Mouse (Mus musculus) ovary, postnatal 36 days (tissue): ENCODE measurements around the gene Ankrd33.
"Not testable (repeated sequence)": the region's sequence is repeated elsewhere in the genome, so short reads cannot be mapped to it uniquely, and the experiment has no call there.

ENCODE experiments used
- DNase-seq: peaks from one replicate; pipeline ENCODE4 v3.0.0; 2022; ENCODE audit warnings: low spot score, mixed read lengths

The Ankrd33 gene

GRCm38 (mm10) chr15:101086451-101086850 is 29.1 kb upstream of the Ankrd33 start:
- DNase-seq: no peak

DNA sequence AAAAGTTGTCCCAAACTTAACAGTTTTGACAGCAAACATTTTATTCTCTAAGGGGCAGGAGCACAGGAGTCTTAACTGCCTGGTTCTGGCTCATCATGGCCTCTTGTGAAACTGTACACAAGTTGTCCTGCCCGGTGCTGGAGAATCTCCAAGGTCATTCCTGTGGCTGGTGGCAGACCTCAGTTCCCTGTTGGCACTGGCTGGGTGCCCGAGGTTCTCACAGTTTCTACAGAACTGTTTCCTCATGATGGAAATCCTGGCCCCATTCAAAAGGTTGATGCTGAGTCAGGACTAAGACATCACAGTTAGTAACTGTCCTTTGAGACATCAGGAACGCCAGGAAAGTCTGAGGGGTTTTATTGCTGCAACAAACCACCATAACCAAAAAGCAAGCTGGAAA is 28.6 kb upstream of the Ankrd33 start:
- DNase-seq: peak; percentile 62

DNA sequence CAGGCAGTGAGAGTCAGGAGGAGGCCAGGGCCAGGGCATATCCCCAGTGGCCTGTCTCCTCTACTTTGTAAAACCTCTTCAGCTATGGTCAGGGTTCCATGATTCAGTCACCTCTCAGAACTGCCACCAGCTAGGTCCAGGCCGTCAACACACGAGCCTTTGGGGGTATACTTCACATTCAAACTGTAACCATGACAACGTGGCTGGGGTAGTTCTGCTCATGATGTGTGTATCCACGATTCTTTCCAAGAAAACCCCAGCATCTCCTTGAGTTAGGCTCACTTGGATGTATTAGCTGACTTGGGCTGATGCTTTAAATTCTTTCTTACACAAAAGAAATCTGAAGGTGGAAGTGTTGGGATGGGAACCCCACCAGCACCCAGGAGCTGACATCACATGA is 27.3 kb upstream of the Ankrd33 start:
- DNase-seq: no peak

DNA sequence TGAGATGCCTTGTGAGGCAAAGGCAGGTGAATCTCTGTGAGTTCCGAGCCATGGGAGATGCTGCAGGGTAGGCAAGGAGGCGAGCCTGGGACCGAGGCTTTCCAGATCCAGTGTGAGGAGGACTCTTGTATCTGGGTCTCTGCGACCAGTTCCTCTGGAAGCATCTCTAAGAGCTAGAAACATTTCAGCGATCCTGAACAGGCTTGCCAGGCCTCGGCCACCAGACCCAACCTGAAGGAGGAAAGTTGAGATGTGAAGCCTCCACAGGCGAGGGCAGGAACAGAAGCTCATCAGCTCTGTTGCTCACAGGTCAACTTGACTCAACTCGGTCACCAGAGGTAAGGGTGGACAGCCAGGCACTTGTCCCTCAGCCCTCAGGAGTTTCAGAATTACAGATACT is 24.0 kb upstream of the Ankrd33 start:
- DNase-seq: no peak

DNA sequence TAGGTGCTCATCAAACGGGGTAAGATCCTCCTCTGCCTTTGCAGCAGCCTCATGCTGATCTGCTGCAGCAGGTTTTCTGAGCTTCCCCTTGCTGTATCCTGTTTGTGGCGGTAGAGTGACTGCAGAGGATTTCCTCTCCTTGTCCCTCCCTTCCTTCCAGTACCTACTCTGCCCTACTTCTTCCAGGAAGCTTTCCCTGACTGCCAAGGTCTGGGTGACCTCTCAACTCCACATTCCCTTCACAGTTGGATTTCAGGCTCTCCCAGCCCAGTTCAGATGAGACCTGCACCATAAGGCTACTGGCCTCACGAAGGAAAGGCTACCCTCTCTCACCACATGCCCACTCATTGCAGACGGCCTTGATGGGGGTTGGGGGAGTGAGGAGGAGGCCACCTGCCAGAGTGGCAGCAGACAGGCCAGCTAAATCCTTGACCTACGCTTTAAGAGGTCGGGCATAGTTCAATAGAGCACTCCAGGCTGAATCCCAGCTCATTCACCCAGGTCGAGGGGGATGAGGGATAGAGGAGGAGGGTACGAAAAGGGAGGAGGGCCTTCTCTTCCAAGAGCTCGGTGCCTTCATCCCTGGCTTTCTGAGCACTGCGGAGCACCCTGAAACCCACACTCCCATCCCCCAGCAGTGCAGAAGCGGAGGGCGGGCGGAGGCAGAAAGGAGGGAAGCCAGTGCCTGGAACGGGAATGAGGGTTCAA is 23.3 kb upstream of the Ankrd33 start:
- DNase-seq: no peak

DNA sequence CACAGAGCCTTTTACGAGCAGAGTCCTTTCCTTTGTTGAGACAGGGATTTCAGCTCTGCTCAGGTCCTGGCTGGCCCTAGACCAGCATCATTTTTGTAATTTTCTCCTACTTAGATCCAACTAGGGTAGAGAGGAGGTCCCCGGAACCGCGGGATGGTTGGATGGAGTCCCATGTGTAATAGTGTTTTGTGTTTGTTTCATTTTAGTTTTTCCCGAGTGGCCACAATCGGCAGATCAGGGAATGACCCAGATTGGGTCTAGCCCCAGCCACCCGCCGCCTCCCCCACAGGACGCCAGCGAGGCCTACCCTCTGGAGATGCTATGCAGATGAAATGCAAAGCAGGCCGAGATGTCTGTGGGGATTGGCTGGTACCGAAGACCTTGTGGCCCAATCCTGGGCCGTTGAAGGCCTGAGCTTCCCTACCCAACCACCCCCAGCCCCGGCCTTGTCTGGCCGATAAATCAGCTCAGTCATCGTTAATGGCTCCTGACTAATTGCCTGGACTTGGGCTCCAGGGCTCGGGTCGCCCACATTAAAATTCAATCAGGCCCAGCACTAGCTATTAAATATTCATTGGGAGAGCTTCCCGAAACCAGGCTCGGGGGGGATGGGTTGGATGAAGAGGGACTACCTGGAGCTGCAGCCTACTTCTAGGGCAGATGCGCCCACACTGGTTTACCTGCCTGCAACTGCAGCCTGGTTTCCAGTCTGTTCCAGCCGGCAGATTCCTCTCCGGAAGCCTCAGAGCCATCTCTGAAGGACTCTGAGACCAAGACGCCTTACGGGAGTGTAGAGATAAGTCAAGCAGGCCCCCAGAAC is 22.5 kb upstream of the Ankrd33 start:
- no peak for DNase-seq

GRCm38 (mm10) chr15:101093988-101094387 is 21.6 kb upstream of the Ankrd33 start:
- no peak for DNase-seq

DNA sequence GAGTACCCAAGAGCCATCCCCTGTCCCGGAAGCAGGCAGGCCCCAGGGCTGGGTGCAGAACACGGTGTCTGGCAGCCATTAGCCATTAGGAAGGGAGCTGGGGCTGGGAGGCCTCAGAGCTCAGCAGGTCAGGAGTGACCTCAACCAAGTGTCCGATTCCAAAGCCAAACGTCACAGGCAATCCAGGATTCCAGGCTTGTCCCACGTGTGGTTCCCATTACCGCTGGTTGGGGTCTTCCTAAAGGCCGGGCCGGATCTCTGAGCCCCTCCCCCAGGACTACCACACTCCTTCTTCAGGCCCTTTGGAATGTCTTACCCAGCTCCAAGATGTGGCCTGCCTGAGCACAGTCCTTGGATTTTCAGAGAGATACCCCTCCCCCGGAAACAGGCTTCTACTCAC is 20.6 kb upstream of the Ankrd33 start:
- DNase-seq: no peak

DNA sequence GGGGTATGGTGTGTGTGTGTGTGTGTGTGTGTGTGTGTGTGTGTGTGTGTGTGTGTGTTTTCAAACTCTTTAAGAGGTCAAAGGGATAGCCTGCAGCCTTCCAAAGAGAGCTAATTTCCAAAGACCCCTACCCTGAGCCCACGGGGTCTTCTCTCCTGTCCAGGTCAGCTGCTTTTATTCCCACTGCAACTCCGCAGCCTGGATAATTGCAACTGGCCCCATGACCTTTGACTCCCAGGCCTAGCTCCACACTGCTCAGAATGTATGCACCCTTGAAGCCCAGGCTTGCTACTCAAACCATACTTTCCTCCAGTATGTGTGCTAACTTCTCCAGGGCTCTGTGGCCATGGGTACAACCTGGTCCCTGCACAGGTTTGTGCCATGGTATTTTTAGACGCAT is 20.2 kb upstream of the Ankrd33 start:
- DNase-seq: no peak

DNA sequence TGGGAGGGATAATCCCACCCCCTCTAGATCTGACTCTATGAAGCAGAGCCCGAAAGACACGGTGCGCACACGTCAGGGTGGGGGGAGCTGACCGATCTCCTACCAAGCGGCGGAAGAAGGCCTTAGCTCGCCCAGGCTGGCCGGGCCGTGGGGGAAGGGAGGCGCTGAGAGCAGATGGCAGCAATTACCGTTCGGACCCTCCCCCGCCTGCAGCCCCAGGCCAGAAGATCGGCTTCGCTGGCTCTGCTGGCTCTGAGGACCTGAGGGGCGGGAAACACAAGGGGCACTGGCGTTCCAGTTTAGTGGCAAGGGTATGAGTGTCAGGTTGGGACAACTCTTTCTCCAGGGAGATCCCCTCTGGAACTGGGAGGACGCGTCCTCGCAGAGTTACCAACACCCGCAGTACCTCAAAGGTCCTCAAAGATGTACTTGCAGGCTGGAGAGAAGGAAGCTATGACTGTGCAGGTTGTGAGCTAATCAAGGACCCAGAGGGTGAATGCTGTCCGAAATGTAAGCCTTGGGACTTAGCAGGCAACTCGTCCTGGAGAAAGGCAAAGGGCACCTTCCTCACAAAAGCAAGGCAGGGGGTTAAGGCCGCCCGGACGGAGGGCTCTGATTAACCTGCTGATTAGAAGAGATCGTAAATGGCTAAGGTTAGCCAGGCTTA is 17.4 kb upstream of the Ankrd33 start:
- no peak for DNase-seq

GRCm38 (mm10) chr15:101100996-101101395 is 14.6 kb upstream of the Ankrd33 start:
- no peak for DNase-seq

DNA sequence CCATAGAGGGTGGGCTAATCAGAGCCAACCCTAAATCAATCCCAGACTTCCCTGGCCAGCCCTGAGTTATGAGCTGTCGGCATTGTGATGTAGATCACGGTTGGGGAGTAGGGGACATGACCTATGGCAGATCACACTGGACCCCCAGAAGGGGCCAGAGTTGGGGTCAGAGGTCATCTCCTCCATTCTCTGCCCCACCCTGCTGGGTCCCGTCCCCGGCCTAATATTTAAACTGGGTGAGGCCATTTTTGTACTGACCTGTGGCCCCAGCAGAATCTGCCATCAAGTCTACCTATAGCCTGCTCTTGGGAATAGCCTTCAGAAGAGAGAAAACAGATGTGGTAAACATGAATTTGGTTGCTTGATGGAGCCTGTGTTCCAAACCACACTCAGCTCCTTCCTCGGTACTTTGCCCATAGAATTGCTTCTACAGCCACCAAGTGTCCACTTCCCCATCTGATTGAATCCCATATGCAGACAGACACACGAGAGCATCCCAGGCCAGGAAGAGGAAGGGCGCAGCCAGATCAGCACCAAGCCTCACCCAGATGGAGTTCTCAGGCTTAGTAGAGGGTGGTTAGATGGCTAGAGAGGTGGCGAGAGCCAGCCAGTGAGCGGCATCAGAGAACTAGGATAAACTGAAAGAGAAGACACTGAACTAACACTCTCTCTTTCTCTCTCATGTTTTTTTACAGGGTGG is 11.8 kb upstream of the Ankrd33 start:
- DNase-seq: no peak

- peak; percentile 83 for DNase-seq
These were observed 10.0 kb upstream of the Ankrd33 start for GRCm38 (mm10) chr15:101105496-101105994.

DNA sequence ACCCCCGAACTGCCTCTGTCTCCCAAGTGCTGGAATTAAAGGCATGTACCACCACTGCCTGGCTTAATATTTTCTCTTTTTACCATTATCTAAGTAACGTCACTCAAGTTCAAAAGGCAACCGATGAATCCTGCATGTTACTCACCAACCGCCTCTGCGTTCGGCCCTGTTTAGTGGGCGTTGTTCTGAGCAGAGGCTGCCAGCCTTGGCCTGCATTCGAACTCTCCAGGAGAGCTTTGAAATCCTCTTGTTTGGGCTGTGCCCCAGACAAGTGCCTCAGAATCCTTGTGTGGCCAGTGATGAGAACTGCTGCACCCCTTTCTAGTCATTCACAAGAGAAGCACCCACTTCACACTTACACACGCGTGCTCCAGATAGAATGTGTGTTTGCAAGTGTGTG is 9.5 kb upstream of the Ankrd33 start:
- DNase-seq: peak; percentile 43

GRCm38 (mm10) chr15:101107906-101108671 is 7.5 kb upstream of the Ankrd33 start:
- DNase-seq: no peak

GRCm38 (mm10) chr15:101113176-101113575 is 2.4 kb upstream of the Ankrd33 start:
- peak; percentile 48 for DNase-seq

- DNase-seq: not testable (repeated sequence)
These were observed 1.8 kb upstream of the Ankrd33 start for GRCm38 (mm10) chr15:101113778-101114177.

DNA sequence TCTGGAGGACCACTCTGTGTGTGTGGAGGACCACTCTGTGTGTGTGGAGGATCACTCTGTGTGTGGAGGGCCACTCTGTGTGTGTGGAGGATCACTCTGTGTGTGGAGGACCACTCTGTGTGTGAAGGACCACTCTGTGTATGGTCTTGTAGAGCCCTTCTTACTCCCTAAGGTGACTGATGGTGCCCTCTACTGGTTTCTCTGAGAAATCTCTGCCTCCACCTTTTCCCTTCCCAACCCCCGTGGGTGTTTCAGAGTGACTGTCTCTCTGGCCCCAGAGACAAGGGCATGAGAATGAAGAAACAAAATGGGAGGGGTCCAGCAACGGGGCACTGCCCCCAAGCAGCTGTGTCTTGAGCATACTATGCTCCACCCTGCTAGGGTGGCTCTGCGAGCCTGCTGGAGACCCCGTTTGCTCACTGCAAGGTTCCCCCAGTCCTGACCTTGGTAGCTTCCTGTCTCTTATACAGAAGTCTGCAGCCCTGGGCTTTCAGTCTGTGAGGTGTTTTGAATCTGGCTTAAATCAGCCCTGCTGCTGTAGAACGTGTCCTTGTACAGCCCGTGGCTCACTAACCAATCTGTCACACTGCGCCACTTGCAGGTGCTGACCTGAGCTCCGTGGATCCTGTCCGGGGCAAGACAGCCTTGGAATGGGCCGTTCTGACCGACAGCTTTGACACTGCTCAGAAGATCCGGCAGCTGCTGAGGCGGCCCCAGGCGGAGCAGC is 3.0 kb downstream of the Ankrd33 start:
- peak; percentile 36 for DNase-seq

- no peak for DNase-seq
These were observed 6.1 kb downstream of the Ankrd33 start for GRCm38 (mm10) chr15:101121411-101122289.

- DNase-seq: no peak
These were observed 6.7 kb downstream of the Ankrd33 start for GRCm38 (mm10) chr15:101122290-101122589.
